Mouse (Mus musculus) ES-E14 (cell line): ENCODE data around the gene Arhgap30.

Source experiments
- CHD2 ChIP-seq: IDR thresholded peaks from 2 replicates; pipeline ENCODE4 v1.6.1; 2014; ENCODE audit warnings: mild to moderate bottlenecking, low read depth, low read length, inconsistent platforms
- HCFC1 ChIP-seq: IDR thresholded peaks from 2 replicates; pipeline ENCODE4 v1.6.1; 2012; ENCODE audit warnings: low read length, inconsistent platforms, borderline replicate concordance; ENCODE audit not compliant: insufficient read depth
- MAFK ChIP-seq: IDR thresholded peaks from 2 replicates; pipeline ENCODE4 v1.6.1; 2014; ENCODE audit warnings: mild to moderate bottlenecking, low read depth, low read length, inconsistent platforms; ENCODE audit not compliant: insufficient read depth
- ZNF384 ChIP-seq: IDR thresholded peaks from 2 replicates; pipeline ENCODE4 v1.6.1; 2012; ENCODE audit warnings: low read depth, low read length, inconsistent platforms

GRCm38 (mm10) chr1:171454926-171455325 lies 66.2 kb downstream of the Arhgap30 start:
- TF ChIP-seq ZNF384 = no peak
- no peak for TF ChIP-seq CHD2
- no peak for TF ChIP-seq HCFC1
- no peak for TF ChIP-seq MAFK
